Mouse (Mus musculus): ENCODE data around the gene Rnf126.

DNA sequence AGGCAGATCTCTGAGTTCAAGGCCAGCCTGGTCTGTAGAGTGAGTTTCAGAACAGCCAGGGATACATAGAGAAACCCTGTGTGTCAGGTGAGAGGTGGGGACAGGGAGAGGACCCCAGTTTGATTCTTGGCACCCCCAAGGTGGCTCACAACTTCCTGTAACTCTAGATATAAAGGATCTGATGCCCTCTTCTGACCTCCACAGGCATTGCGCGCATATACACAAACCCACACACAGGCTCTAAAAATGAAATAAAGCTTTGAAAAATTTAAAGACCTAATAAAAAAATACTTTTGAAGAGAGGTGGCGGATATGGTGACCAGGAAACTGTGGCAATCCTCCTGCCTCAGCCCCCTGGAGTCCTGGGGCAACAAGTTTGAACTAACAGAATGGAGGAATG lies 29.2 kb upstream of the Rnf126 start:
- TF ChIP-seq CTCF (IDR thresholded peaks at IDR 0.05; ENCODE audit: extremely low read depth, insufficient read depth, insufficient read length, insufficient replicate concordance), result no peak
- no peak for TF ChIP-seq POLR2A (IDR thresholded peaks at IDR 0.05; ENCODE audit: low read depth, low read length)

Data from spleen, adult 2 months (tissue).